Mouse (Mus musculus) CD4-positive helper T cell, adult 2 months (primary cell): ENCODE data around the gene Btbd35f22.
"Not testable (repeated sequence)": the region's sequence is repeated elsewhere in the genome, so short reads cannot be mapped to it uniquely, and the experiment has no call there.

Source experiments
- DNase-seq: peaks from one replicate; pipeline ENCODE4 v3.0.0-alpha.2; 2012; ENCODE audit warnings: low read depth, missing footprints, low spot score

The Btbd35f22 gene

GRCm38 (mm10) chrX:32047529-32047928 lies at the start of gene Btbd35f22:
TSS of gene Btbd35f22 (plus strand) at chrX:32047829.
- not testable (repeated sequence) for DNase-seq
